Mouse (Mus musculus) MN1 (cell line): Measurements from ENCODE around the gene Dok4.
A peak's percentile ranks its signal among the peaks of the same experiment; 100 is the strongest.
"Not testable (repeated sequence)": the region's sequence is repeated elsewhere in the genome, so short reads cannot be mapped to it uniquely, and the experiment has no call there.

ENCODE experiments used
- DNase-seq: peaks from one replicate; pipeline ENCODE4 v3.0.0-alpha.2; 2016; ENCODE audit warnings: low spot score

Gene Dok4

GRCm38 (mm10) chr8:94841183-94841582 lies 34.9 kb downstream of the Dok4 start:
- no peak for DNase-seq

- peak; percentile 69 for DNase-seq
These were observed 37.5 kb downstream of the Dok4 start for GRCm38 (mm10) chr8:94838600-94838999.

DNA sequence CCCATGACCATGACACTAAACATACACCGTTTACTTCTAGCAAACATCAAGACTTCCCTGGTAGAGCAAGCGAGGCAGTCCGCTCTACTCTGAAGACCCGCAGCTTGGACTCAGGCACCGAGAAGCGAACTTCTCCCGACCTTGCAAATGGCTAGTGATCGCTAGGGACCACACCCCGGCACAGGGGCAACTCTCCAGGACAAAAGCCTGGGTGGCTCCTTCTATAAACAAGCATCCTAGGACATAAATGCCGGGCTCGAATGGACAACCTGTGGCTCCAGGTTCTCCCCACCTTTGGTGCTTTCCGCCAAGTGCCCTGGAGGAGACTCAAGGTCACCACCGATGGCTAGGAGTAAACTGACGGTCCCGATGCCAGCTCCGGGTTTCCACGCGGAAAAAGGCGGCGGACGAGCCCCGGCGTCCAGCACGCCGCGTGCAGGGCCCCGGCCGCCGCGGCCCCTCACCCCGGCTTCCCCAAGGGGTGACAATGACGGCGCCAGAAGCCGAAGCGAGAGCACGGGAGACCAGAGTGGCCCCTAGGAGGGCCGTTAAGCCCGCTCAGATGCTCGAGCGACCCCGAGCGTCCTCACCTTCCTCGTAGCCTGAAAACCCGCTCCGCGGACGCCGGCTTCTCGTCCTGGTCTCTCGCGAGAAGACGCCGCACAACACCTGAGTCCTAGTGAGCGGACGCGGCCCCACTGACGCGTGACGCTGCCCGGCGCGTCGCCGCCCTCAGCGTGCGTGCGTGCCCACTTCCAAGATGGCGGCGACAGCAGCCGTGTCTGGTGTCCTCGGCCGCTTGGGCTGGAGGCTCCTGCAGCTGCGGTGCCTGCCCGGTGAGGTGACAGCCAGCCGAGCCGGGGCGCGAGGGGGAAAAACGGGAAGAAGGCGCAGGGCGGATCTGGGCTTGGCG lies 38.2 kb downstream of the Dok4 start, which contains the start of the genes Coq9 and Ciapin1:
Gene Coq9 (plus strand): TSS at position 660 of the 913 bp plus-strand sequence.
Gene Ciapin1 (minus strand): TSS at position 697 of the 913 bp plus-strand sequence.
- DNase-seq = peak; percentile 99

DNA sequence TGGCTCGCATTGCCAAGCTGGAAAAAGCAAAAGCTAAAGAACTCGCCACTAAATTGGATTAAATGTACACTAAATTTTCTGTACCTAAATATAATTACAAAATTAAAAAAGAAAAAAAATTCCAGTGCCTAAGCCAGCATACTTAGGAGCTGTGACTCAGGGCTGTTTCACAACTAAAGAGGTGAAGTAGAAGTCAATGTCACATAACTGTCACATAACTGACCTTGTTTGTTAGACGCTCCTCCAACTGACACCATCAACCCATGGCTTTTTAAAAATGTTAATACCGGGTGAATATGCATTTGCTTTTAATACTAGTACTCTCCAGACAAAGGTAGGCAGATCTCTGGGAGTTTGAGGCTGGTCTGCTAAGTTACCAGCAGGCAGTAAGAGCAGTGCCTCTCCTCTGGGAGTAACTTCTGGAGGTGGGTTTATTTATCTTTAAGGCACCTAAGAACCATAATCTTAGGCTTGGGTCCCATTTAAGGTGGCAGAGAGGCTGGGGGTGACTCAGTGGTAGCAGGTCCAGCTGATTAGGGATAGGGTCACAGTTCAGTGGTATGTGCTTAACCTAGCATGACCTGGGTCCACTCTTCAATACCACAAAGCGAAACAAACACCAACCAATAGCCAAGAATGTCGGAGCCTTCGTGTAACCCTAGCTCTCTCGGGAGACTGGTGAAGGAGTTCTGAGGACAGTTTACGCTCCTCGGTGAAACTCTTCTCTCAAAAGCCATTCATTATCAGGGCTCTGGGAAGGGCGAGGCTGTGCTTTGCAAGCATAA lies 39.5 kb downstream of the Dok4 start:
- DNase-seq = no peak

DNA sequence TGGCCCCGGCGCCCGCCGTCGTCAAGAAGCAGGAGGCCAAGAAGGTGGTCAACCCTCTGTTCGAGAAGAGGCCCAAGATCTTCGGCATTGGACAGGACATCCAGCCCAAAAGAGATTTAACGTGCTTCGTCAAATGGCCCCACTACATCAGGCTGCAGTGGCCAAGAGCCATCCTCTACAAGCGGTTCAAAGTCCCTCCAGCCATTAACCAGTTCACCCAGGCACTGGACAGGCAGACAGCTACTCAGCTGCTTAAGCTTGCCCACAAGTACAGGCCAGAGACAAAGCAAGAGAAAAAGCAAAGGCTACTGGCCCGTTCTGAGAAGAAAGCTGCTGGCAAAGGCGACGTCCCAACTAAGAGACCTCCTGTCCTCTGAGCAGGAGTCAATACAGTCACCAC lies 40.4 kb downstream of the Dok4 start:
- not testable (repeated sequence) for DNase-seq

DNA sequence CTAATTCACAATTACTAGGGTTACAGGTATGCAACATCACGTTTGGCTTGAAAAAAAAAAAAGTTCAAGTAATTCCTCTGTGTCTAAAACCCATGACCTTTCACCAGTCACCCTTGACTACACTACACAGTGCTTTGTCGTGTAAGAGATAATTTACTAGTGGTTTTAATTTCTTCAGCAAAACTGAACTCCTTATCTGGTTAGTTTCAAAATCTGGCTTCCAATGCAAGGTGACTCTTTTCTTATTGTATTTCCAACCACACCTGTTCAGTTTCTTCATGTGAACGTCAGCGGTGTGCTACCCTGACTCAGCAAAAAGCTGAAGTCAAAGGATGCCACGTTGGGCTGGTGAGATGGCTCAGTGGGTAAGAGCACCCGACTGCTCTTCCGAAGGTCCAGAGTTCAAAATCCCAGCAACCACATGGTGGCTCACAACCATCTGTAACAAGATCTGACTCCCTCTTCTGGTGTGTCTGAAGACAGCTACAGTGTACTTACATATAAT lies 42.2 kb downstream of the Dok4 start:
- DNase-seq = not testable (repeated sequence)

DNA sequence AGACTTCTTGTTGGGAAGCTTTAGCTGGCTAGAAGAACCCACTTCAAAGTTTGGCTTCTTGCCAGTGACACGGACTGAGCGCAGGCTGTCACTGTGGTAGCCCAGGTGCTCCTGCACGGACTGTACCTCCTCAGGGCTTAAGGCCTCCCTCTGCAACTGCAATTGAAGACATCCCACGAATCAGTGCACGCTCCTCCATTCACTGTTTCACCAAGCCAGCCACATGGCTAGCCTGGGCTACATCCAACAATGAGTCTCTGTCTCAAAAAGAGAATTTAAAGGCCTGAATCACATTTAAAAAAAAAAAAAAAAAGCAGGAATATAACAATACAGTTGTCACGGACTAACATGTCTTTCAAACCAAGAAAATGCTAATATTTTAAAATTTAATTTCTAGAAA lies 47.8 kb downstream of the Dok4 start:
- DNase-seq = peak; percentile 61

- no peak for DNase-seq
These were observed 49.9 kb downstream of the Dok4 start for GRCm38 (mm10) chr8:94826210-94826609.

DNA sequence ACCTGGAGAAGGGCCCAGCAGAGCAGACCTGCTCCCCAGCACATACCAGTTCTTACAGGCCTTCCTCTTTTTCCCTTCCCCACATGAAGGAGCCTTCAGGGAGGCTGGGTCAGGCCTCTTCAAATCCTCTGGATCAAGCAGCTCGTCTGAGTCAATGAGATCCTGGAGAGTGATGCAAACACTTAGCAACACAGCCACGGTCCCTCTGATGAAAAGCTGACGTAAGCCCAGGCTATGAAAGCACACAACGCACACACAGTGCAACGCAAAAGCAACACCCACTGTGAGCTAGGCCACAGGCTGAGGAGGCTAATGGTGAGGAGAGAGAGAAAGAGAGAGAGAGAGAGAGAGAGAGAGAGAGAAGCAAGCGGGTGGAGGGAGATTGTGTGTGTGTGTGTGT lies 51.0 kb downstream of the Dok4 start:
- DNase-seq = peak; percentile 93

GRCm38 (mm10) chr8:94822637-94823560 lies 53.2 kb downstream of the Dok4 start:
- peak; percentile 86 for DNase-seq

- DNase-seq = no peak
These were observed 54.7 kb downstream of the Dok4 start for GRCm38 (mm10) chr8:94821381-94821780.

- no peak for DNase-seq
These were observed 55.6 kb downstream of the Dok4 start for GRCm38 (mm10) chr8:94820553-94820952.

- DNase-seq = no peak
These were observed 56.4 kb downstream of the Dok4 start for GRCm38 (mm10) chr8:94819671-94820179.

GRCm38 (mm10) chr8:94817933-94818332 lies 58.2 kb downstream of the Dok4 start:
- no peak for DNase-seq

DNA sequence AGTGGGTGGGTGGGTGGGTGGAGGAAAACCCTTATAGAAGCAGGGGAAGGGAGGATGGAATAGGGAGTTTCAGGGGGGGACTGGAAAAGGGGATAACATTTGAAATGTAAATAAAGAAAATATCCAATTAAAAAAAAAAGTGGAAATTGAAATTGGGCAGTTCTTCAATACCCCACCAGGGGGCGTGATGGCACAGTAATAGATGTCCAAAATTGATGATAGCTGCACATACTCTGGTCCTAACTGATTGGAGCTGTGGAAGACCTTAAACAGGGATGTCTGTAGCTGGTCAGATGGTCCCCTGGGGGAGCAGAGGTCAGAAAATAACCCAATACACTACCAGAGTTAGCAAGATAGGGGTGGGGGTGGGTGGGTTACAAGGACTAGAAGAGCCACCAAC lies 61.6 kb downstream of the Dok4 start:
- peak; percentile 66 for DNase-seq
